Mouse (Mus musculus) E14TG2a.4 (cell line): ENCODE results near the gene Ikbip.

Source experiments
- H3K27me3 ChIP-seq: 2 replicates; pipeline ENCODE4 v1.6.1; 2014; ENCODE audit warnings: low read length, control low read depth; ENCODE audit not compliant: insufficient read depth
- H3K36me3 ChIP-seq: 2 replicates; pipeline ENCODE4 v1.6.1; 2014; ENCODE audit warnings: low read length, control low read depth; ENCODE audit not compliant: insufficient read depth
- H3K4me1 ChIP-seq: replicated peaks from 2 replicates; pipeline ENCODE4 v1.6.1; 2014; ENCODE audit warnings: low read depth, low read length, control low read depth
- H3K4me3 ChIP-seq: replicated peaks from 2 replicates; pipeline ENCODE4 v1.5.1; 2014; ENCODE audit warnings: mild to moderate bottlenecking, low read length
- H3K9me3 ChIP-seq: 2 replicates; pipeline ENCODE4 v1.6.1; 2014; ENCODE audit warnings: low read length, control low read depth
- CTCF ChIP-seq: conservative IDR thresholded peaks from 2 replicates; pipeline ENCODE4 v1.5.1; 2014; ENCODE audit warnings: low read length
- NANOG ChIP-seq: IDR thresholded peaks from 2 replicates; pipeline ENCODE4 v1.6.1; 2014; ENCODE audit warnings: borderline replicate concordance, low read length, mixed read lengths
- POU5F1 ChIP-seq: IDR thresholded peaks from 2 replicates; pipeline ENCODE4 v1.6.1; 2014; ENCODE audit warnings: low read length, borderline replicate concordance

Gene Ikbip

DNA sequence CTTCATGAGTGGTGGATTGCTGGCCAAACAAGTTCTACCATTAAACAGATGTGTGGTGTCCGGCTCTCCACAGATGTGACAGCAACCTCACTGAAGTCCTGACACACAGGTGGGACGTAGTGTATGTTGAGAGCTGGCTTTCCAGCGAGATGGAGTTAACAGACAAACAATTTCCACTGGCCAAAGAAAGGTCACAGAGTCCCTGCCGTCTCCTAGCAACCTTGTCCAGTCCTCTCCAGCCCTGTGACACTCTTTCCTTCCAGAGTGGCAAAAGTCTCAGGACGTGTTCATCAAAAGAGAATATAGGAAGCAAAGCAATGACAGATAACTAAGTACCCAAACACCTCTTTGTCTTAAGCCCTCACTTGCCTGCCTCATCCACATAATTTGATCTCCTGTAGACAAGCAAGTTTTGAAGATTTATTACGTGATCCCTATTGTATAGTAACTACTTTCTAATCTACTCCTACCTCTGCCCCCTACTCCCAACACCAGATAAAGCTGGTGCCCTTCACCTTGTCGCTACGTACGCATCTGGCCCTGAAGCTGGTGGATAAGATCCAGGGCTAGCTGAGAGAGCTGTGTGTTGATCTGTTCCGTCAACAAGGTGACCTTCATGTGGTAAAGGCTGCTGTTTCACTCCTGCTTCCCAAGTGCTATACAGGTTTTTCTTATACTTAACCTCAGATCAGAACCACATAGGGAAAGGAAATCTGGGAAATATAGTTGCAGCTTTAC, 44.0 kb downstream of the Ikbip start:
- peaks cover 41% of the 10 kb centered on the region for H3K4me1 ChIP-seq
- H3K4me3 ChIP-seq = no peak overlapping the region
- H3K36me3 ChIP-seq = peaks cover 12% of the 10 kb centered on the region
- no peaks in the 10 kb centered on the region for H3K27me3 ChIP-seq
- TF ChIP-seq POU5F1 (no peak), CTCF (no peak), NANOG (no peak)
- peaks cover 7% of the 10 kb centered on the region for H3K9me3 ChIP-seq

- Histone ChIP-seq H3K27me3 (no peaks in the 10 kb centered on the region), H3K9me3 (peaks cover 7% of the 10 kb centered on the region), H3K4me3 (no peak overlapping the region), H3K4me1 (peaks cover 39% of the 10 kb centered on the region), H3K36me3 (peaks cover 6% of the 10 kb centered on the region)
- TF ChIP-seq CTCF (no peak), NANOG (no peak), POU5F1 (no peak)
These were observed 44.7 kb downstream of the Ikbip start for GRCm38 (mm10) chr10:91127395-91127794.

GRCm38 (mm10) chr10:91128551-91129160, 45.9 kb downstream of the Ikbip start:
- H3K9me3 ChIP-seq = peaks cover 7% of the 10 kb centered on the region
- no peak overlapping the region for H3K4me3 ChIP-seq
- H3K4me1 ChIP-seq = peaks cover 33% of the 10 kb centered on the region
- TF ChIP-seq CTCF (no peak), NANOG (no peak), POU5F1 (no peak)
- H3K27me3 ChIP-seq = no peaks in the 10 kb centered on the region
- no peaks in the 10 kb centered on the region for H3K36me3 ChIP-seq

GRCm38 (mm10) chr10:91130792-91131191, 48.1 kb downstream of the Ikbip start:
- Histone ChIP-seq H3K4me3 (no peak overlapping the region), H3K9me3 (peaks cover 7% of the 10 kb centered on the region), H3K4me1 (peaks cover 26% of the 10 kb centered on the region), H3K36me3 (no peaks in the 10 kb centered on the region), H3K27me3 (no peaks in the 10 kb centered on the region)
- peak; percentile 22; the same call in 1 of the 2 replicates for TF ChIP-seq NANOG
- no peak for TF ChIP-seq CTCF
- no peak for TF ChIP-seq POU5F1

DNA sequence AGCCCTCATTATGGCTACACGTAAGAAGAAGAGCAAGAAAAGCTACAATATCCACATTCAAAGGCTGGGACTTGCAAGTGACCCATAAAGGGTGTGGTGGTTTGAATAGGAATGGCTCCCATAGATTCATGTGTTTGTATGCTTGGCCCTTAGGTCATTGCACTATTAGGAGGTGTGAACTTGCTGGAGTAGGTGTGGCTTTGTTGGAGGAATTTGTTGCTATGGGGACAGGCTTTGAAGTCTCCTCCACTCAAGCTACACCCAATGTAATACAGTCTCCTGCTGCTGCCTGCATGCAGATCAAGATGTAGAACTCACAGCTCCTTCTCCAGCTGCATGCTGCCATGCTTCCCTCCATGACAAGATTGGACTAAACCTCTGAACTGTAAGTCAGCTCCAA, 48.8 kb downstream of the Ikbip start:
- Histone ChIP-seq H3K9me3 (peaks cover 7% of the 10 kb centered on the region), H3K36me3 (no peaks in the 10 kb centered on the region), H3K4me3 (no peak overlapping the region), H3K27me3 (no peaks in the 10 kb centered on the region), H3K4me1 (peaks cover 25% of the 10 kb centered on the region)
- TF ChIP-seq POU5F1 = no peak
- no peak for TF ChIP-seq NANOG
- no peak for TF ChIP-seq CTCF

- Histone ChIP-seq H3K27me3 (no peaks in the 10 kb centered on the region), H3K36me3 (no peaks in the 10 kb centered on the region), H3K4me1 (peaks cover 37% of the 10 kb centered on the region), H3K9me3 (peaks cover 7% of the 10 kb centered on the region), H3K4me3 (no peak overlapping the region)
- no peak for TF ChIP-seq NANOG
- TF ChIP-seq POU5F1 = no peak
- no peak for TF ChIP-seq CTCF
These were observed 52.7 kb downstream of the Ikbip start for GRCm38 (mm10) chr10:91135302-91135972.

- Histone ChIP-seq H3K4me1 (peaks cover 25% of the 10 kb centered on the region), H3K4me3 (no peak overlapping the region), H3K9me3 (no peaks in the 10 kb centered on the region), H3K27me3 (no peaks in the 10 kb centered on the region), H3K36me3 (no peaks in the 10 kb centered on the region)
- TF ChIP-seq CTCF = no peak
- no peak for TF ChIP-seq NANOG
These were observed 54.7 kb downstream of the Ikbip start for GRCm38 (mm10) chr10:91137400-91137799.

GRCm38 (mm10) chr10:91138317-91138716, 55.6 kb downstream of the Ikbip start:
- Histone ChIP-seq H3K9me3 (no peaks in the 10 kb centered on the region), H3K4me1 (peaks cover 34% of the 10 kb centered on the region), H3K36me3 (no peaks in the 10 kb centered on the region), H3K27me3 (no peaks in the 10 kb centered on the region), H3K4me3 (no peak overlapping the region)
- TF ChIP-seq NANOG (no peak), CTCF (no peak), POU5F1 (no peak)
